Mouse (Mus musculus) retina, postnatal 1 day (tissue): ENCODE measurements around the gene Cbfa2t2.
A peak's percentile ranks its signal among the peaks of the same experiment; 100 is the strongest.
"Not testable (repeated sequence)": the region's sequence is repeated elsewhere in the genome, so short reads cannot be mapped to it uniquely, and the experiment has no call there.

ENCODE experiments used
- DNase-seq: peaks from one replicate; pipeline ENCODE4 v3.0.0-alpha.2; 2012

The Cbfa2t2 gene

DNA sequence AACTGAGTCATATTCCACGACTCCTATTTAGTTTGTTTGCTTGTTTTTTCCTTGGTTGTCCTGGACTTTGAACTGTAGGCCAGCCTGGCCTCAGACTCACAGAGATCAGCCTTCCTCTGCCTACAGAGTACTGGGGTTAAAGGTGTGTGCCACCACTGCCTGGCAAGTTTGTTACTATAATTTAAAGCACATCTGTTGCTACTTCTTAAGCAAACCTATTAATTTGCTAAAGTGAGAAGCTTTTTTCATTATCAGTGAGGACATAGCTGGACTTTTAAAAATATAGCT lies 38.7 kb downstream of the Cbfa2t2 start:
- DNase-seq: no peak

DNA sequence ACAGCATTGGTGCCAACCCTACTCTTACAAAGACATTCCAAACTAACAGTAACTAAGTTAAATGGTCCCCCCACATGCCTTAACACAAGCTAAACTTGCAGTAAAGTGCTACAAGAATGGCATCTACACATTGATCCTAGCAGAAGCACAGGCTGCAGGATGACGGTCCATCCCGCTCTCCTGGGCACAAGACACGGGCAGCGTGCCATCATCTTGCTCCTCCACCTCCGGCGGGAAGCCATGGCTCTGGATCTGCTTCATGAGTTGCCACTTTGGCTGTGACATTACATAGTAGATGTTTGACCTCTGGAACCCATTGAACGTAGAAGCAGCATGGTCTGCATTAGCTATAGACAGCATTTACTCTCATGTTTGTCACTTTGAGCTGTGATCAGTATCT lies 39.6 kb downstream of the Cbfa2t2 start:
- DNase-seq: no peak

DNA sequence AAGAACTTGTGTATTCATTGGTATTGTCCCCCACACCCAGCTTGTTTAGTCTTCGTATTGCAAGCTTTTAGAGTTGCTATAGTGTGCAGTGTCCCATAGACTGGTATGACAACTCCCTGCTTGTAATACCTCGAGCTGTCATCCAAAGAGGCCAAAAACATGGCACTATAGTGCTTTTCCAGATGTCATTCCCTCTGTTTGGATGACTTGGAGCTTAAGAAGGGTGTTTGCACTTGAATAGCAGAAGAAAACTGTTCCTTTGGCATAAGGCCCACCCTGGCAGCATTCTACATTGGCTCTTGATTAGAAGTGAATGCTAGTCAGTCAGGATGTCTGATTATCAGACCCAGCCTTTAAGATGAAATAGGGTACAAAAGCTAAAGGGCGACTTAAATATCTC lies 40.7 kb downstream of the Cbfa2t2 start:
- DNase-seq: no peak

DNA sequence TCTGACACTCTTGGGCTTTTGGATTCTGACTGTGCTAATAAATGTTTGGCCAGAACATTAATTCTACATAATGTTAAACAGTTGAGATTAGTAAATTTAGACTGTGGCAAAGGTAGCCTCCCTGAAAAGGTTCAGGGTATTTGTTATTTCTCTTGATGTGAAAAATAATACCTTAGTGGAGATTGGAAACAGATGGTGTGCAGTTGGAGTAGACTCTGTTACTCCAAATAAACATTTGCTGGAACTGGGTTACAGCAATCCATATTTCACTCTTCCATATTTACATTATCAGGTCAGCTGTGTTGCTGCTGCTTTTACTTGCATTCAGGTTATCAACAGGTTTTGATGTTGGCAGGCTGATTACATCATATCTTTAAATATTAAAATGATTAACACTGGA lies 55.5 kb downstream of the Cbfa2t2 start:
- DNase-seq: no peak

DNA sequence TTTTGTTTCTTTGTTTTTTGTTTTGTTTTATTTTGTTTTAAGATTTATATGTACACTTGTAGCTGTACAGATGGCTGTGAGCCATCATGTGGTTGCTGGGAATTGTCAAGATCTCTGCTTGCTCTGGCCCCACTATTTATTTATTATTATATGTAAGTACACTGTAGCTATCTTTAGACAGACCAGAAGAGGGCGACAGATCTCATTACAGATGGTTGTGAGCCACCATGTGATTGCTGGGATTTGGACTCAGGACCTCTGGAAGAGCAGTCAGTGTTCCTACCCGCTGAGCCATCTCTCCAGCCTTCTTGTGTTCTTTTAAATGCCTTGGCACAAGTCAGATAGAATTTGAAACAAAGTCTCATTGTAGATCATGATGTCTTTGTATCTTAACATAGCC lies 57.3 kb downstream of the Cbfa2t2 start:
- not testable (repeated sequence) for DNase-seq

DNA sequence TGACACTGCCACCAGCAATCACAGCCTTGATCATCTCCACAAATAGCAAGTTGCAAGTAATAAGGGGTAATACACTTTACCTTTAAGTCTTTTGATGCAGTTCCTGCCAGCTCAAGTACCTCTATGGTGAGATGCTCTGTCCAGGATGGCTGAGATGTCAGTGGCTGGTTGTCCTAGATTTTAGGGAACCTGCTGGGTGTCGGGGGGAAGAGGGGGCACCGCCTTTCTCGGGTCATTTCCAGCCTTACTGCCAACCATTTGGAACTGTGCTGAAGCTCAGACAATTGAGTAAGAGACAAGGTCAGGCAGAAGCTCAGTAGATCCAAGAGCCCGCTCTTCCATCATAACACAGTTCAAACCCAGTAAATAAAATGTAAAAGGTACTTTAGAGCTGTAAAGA lies 58.7 kb downstream of the Cbfa2t2 start:
- no peak for DNase-seq

DNA sequence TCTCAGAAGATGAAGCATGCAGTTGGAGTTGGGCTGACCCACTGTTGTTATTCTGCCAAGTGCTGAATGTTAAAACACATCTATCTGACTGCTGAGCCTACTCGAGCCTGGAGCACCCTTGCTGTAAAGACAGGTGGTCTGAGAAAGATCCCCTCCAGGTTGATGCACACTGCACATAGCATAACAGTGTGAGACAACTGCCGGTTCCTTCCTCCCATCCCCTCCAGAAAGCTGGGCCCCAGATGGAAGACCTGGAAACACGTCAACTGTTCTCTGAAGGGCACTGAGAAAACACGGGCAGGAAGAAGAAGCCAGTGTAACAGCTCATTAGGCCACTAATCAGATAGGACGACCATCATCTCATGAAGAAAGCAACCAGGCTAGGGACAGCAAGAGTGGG lies 62.3 kb downstream of the Cbfa2t2 start:
- no peak for DNase-seq

DNA sequence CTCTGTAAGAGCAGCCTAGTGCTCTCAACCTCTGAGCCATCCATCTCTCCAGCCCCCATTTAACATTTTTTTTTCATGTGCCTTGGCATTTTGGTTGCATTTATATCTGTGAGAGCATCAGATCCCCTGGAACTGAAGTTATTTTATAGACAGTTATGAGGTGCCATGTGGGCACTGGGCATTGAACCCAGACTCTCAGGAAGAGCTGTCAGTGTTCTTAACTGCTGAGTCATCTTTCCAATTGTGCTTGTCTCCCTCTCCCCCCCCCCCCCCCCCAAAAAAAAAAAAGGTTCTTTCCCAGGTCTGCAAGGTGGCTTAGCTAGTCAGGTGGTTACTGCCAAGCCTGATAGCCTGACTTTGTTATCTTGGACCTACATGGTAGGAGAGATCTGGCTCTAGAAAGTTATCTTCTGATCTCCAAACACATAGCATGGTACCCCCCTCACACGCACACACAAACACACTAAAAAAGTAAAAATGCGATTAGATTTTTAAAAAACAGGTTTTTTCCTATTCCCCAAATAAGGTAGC lies 63.5 kb downstream of the Cbfa2t2 start:
- DNase-seq: no peak

DNA sequence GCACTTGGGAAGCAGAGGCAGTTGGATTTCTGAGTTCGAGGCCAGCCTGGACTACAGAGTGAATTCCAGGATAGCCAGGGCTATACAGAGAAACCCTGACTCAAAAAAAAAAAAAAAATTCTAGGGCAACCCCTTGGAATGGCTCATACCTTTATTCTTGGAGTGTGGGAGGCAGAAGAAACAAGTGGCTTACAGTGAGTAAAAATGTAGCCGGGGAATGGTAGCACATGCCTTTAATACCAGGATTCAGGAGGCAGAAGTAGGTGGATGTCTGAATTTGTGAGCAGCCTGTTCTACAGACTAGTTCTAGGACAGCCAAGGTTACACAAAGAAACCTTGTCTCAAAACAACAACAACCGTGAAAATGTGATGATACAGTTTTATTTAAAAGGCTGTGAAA lies 64.5 kb downstream of the Cbfa2t2 start:
- no peak for DNase-seq

DNA sequence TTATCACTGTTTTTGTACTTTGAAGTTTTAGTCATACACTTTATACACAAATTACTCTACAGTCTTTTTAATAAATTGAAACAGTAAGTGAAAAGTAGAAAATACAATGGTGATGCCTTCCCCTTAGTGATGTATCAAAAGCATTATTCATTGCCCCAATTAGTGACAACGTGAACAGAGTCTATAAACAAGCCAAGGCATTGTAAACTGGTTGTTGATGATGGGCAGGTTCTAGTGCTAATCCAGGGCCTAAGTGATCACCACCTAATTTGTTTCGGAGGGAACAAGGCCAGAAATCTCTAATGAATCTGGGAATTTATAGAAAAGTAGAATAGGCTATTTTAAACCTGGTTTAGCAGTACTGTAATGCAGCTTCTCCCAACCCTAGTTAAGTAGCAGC lies 70.8 kb downstream of the Cbfa2t2 start:
- peak; percentile 52 for DNase-seq

DNA sequence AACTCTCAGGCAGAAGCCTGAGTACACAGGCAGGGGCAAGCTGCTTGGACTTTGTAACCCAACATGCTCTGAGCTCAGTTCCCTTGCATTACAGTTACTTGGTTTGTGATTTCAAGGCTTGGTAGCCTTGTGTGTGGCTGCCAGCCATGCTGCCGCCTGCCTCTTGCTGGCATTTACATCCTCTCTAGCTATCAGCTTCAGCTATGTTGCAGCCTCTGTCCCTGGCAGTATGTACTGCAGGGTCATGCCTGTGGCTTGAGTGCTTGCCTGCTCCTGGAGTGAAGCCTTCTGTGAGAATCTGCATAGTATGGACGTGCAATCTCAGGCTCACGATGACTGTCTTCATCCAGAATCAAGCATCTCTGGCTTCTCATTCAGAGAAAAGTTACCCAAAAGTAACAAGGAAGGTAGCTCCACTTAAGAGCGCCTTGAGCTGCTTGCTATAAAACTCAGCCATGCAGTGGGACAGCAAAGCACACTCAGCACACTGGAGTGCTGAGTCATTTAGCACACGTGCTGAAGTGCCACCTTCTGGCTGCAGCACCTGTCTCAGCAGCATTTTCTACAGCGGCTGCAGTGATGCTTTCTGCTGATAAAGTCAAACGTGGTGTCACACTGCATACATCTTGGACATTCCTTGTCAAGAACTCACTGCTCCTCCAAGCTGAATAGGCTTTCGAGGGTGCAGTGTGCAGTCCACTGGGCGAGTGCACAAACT lies 71.4 kb downstream of the Cbfa2t2 start:
- DNase-seq: peak; percentile 9

DNA sequence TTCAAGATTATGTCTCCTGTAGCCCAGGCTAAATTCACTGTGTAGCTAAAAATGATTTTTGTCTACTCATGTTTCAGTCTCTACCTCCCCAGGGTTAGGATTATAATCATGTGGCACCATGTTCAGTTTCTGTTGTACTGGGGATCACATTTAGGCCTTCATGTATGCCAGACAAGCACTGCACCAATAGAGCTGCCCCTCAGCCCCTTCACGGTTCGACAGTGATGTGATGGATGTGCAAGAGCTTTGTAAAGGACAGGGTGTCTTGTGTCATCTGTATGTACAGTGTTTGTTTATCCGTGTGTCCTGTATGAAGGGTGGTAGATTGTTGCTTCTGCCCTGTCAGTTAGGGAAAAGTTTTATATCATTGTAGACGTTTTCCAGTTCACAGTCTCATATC lies 72.2 kb downstream of the Cbfa2t2 start:
- DNase-seq: no peak

DNA sequence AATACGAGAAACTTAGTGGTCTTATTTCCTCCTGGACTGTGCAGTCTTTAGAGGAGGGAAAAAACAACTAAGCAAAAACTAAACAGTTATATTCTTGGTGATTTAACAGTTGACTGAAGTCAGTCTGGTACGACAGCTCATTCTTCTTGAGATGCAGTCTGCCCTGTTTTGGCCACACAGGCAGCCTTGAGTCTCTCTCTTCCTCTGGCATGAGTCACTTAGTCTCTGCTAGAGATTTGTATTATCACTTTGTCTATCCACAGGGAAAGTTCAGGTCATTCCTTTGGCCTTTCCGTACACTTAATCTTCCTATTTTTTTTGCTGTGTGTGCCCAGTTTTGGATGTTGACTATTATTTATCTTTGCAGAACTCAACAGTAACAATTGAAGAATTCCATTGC lies 73.9 kb downstream of the Cbfa2t2 start:
- no peak for DNase-seq

DNA sequence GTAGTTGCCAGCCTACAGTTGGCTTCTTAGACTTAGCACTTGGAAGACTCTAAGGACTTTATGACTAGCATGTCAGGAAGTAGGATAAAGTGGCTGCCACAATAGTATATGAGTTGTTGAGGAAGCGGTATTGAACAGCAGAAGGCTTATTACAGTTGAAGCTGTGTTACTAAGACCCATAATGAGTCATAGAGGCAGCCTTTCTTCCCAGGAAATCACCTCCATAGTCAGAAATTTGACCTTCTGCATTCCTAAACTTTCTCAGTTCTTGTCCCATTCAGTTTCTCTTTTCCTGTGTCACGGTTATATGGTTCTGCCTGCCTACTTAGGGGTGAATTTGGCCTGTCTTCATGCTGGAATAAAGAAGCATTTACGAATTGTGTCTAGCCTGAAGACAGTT lies 80.7 kb downstream of the Cbfa2t2 start:
- DNase-seq: no peak

DNA sequence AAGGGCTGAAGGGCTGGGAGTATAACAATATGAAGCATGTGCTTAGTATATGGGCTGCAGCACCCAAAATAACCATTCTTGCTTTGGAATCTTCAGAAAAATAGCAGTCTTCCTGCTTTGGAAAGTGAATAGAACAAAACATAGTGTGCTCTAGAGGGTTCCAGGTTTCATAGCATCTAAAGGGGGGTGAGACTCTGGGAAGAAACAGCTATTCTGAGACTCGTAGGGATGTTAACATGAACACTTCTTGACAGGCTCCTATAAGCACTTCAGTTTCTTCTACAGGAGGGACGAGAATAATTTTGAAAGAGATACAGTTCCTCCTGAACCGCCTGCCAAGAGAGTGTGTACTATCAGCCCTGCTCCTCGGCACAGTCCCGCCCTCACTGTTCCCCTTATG lies 81.1 kb downstream of the Cbfa2t2 start:
- DNase-seq: no peak

DNA sequence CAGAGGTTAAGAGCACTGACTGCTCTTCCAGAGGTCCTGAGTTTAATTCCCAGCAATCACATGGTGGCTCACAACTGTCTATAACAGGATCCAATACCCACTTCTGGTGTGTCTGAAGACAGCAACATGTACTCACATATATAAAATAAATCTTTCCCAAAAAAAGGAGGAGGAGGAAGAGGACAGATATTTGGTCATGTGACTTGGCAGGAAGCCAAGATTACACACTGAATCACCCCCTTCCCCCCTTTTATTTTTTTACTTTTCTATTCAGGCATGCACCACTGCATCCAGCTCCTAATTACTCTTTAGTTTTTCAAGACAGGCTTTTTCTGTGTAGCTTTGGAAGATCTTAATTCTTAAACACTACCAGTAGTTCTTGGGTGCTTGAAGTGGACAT lies 85.2 kb downstream of the Cbfa2t2 start:
- no peak for DNase-seq

DNA sequence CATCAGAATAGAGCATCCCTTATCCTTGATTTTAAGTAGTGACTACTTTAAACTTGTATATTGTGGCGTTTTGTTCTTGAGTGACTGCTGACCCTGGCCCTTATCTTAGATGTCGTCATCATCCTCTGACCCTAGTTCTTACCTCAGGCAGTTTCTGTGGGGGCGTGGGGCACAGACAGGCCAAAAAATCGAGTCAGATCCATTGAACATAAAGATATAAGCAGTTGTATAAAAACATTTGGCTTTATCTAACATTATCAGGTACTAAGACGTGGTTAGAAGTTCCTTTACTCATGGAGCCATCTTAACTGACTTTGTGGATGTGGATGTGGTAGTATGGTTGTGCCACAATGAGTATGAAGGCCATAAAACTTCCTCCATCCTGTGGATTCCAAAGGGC lies 86.1 kb downstream of the Cbfa2t2 start:
- no peak for DNase-seq

DNA sequence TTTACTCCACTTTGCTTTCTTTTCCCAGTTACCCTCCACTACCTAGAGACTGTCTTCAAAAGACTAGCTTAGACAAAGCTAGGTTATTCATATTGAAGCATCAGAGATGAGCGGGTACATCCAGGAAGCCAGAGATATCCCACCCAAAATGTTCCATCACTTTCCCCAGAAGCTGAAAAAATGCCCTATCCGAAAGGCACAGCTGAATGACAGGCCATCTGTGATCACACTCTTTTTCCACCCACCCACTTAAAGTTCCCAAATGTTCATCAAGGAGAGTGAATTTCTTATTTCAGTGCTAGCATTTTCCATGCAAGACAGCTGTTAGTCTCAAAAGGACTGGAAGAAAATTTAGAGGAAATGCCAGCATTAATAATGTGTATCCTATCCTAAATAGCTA lies 89.0 kb downstream of the Cbfa2t2 start:
- DNase-seq: no peak

DNA sequence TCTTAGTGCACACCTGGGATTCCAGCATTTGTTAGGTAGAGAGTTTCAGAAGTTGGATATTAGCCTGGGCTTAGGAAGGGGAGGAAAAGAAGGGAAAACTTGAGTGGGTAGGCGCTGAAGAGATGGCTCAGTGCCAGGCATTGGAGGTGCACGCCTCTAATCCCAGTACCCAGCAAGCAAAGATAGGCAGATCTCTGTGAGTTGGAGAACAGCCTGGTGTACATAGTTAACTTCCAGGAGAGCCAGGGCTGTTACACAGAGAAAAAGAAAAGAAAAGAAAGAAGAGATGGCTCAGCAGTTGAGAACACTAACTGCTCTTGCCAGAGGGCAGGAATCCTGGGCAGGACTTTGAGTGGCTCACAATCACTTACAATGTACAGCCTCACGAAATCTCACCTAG lies 90.2 kb downstream of the Cbfa2t2 start:
- no peak for DNase-seq

DNA sequence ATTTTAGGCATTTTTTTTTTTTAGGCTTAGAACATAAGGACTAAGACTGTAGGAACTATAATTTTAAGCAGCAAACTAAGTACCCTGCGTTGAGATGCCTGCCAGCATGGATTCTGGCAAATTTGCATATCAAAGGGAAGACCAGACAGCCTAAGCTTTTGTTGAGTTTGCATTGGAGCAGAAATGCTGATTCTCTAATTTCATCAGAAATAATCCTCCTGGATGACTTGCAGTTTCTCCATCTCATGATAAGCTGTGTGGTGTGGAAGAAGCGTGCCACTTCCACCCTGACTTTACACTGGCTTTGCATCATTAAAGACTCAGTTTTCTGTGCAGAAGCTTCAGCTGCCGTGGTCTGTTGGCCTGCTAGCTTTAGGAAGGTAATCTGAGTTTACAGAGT lies 96.6 kb downstream of the Cbfa2t2 start:
- DNase-seq: peak; percentile 32

DNA sequence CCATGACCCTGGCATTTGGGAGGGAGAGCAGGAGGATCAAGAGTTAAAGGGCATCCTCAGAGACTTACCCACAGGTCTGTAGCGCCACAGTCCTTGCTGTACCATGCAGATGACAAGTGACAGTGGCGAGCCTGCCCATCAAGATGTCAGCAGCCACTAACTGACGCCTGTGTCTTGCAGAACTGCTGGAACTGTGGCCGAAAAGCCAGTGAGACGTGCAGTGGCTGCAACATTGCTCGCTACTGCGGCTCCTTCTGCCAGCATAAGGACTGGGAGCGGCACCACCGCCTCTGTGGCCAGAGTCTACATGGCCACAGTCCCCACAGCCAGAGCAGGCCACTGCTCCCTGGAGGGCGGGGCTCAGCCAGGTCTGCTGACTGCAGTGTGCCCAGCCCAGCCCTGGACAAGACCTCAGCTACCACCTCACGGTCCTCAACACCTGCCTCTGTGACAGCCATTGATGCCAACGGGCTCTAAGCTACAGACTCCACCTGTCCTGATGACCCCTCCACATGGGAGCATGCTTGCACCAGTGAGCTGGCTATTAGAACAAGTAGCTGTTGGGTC lies 98.5 kb downstream of the Cbfa2t2 start:
- DNase-seq: no peak

DNA sequence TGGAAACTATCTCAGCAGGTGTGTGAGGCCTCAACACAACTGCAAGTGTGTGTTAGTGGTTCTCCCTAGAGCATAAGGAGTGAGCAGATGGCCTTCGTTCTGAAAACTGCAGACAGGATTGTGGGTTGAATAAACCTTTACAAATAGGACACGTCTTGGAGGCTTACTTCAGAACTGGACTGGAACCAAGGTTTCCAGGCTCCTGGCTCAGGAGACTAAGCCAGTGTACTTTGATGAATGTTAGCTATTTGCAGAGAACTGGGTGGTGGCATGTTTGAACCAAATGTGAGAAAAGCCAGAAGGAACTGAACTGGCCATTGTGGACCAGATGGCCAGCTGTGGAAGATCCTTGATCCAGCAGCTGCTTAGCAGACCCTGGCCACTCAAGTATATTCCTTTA lies 102.0 kb downstream of the Cbfa2t2 start:
- no peak for DNase-seq

DNA sequence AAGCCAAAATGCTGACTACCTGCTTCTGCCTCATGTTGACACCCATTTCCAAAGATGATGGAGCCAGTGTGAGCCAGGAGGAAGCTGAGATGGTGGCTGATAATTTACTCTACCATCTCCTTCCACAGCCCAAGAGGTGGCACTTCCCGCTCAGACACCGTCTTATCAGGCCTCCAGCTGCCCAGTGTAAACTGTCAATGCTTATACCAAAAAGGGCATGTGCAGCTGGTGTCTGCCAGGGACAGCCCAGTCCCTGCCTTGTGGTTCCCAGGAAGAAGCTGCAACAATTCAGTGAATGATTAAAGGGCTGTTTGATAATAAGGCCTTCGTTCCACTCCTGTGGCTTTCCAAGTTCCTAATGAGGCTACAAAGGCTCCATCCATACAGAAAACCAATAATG lies 102.4 kb downstream of the Cbfa2t2 start:
- DNase-seq: peak; percentile 70

DNA sequence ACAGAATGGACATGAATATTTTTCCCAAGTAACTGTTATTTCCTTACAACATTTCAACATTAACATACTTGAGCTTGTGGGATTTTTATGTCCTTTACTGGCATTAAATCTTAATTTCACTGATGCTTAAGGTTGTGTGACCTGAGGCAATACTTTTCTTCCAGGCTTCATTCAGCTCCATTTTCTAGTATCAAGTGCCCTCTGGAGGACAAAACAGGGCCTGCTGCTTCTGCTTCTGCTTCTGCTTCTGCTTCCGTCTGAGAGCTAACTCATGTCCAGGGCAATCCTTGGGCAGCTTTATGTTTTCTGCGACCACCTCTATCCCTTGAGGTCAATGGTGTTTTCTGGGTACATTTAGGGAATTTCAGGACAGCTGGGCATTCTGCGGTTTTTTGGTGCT lies 103.4 kb downstream of the Cbfa2t2 start:
- DNase-seq: peak; percentile 75

DNA sequence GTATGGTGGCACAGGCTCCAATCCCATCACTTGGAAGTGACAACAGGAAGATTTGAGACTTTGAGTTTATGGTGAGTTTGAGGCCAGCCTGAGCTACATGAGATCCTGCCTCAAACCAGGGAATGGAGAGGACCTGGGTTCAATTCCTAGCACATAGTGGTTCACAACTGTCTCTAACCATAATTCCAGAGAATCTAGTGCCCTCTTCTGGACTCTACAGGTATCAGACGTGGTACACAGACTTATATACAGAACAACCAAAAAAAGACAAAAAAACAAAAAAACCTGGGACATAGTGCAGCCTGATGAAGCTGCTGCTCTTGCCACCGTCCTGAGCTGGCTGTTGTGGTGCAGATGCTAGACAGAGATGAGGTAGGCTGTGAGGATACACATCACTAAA lies 105.3 kb downstream of the Cbfa2t2 start:
- DNase-seq: no peak
